Mouse (Mus musculus) midbrain, embryonic 14.5 days (tissue): ENCODE data around the gene Hoxa5. TPM values are rescaled to one million over a fixed set of nuclear protein-coding genes. Genes with fewer than 3 reads are reported as not detected.
A peak's percentile ranks its signal among the peaks of the same experiment; 100 is the strongest.

Experiments used
- ATAC-seq: fragments of 200-750 bp; cut with Nextera tagmentation; 2 replicates; pipeline ENCODE4 v1.8.0; 2017; ENCODE audit warnings: moderate number of reproducible peaks, moderate library complexity; ENCODE audit not compliant: low FRiP score, low TSS enrichment
- DNase-seq: peaks from one replicate; pipeline ENCODE4 v3.0.0-alpha.2; 2015
- H3K27ac ChIP-seq: fragments of 300-500 bp; sonication (generic); replicated peaks from 2 replicates; pipeline ENCODE4 v1.5.1; 2014; ENCODE audit warnings: mild to moderate bottlenecking, low read depth, low read length, moderate library complexity
- H3K27me3 ChIP-seq: fragments of 300-500 bp; sonication (generic); 2 replicates; pipeline ENCODE4 v1.6.1; 2014; ENCODE audit warnings: low read length, control low read depth, mixed read lengths; ENCODE audit not compliant: control insufficient read depth, insufficient read depth
- H3K36me3 ChIP-seq: fragments of 300-500 bp; sonication (generic); 2 replicates; pipeline ENCODE4 v1.6.1; 2014; ENCODE audit warnings: low read length, control low read depth; ENCODE audit not compliant: control insufficient read depth, insufficient read depth
- H3K4me1 ChIP-seq: fragments of 300-500 bp; sonication (generic); 2 replicates; pipeline ENCODE4 v1.6.1; 2014; ENCODE audit warnings: mild to moderate bottlenecking, antibody characterized with exemption, low read length, control low read depth; ENCODE audit not compliant: control insufficient read depth, insufficient read depth
- H3K4me2 ChIP-seq: fragments of 300-500 bp; sonication (generic); 2 replicates; pipeline ENCODE4 v1.6.1; 2014; ENCODE audit warnings: mild to moderate bottlenecking, low read length, moderate library complexity
- H3K4me3 ChIP-seq: fragments of 300-500 bp; sonication (generic); replicated peaks from 2 replicates; pipeline ENCODE4 v1.5.1; 2014; ENCODE audit warnings: low read depth, low read length
- H3K9ac ChIP-seq: fragments of 300-500 bp; sonication (generic); replicated peaks from 2 replicates; pipeline ENCODE4 v1.6.1; 2014; ENCODE audit warnings: mild to moderate bottlenecking, low read length, moderate library complexity
- H3K9me3 ChIP-seq: fragments of 300-500 bp; sonication (generic); 2 replicates; pipeline ENCODE4 v1.6.1; 2016; ENCODE audit warnings: low read length, control low read depth, mixed read lengths; ENCODE audit not compliant: control insufficient read depth
- WGBS: fragments of 180-500 bp; shearing (Covaris S2); extraction: QIAGEN DNeasy Blood & Tissue Kit; methylation state at CpG from one replicate; pipeline ENCODE4 v1.1.7; 2014; 5-methylcytosine and 5-hydroxymethylcytosine counted together
- polyA plus RNA-seq: library from polyadenylated mRNA; unstranded; fragments of >200 nt; fragmentation: Nextera tagmentation; extraction: Ambion mirVana; gene quantifications from 2 replicates; pipeline ENCODE4 v1.2.1, GENCODE M21; 2014

Hoxa5 gene
- polyA plus RNA-seq, 1 experiment from 2014 or later, result not detected

GRCm38 (mm10) chr6:52218643-52219215, 14.3 kb upstream of the Hoxa5 start:
- H3K4me2 ChIP-seq, result no peak overlapping the region
- H3K4me1 ChIP-seq, result 0 out of 2 replicates have a peak, but pooled peaks cover 3% of the 10 kb centered on the region
- no peak for DNase-seq
- H3K27ac ChIP-seq, result no peak overlapping the region
- ATAC-seq, result no peak
- no peak overlapping the region for H3K9ac ChIP-seq
- WGBS, result 5% methylated on average over 14 of the region's 14 CpGs
- no peak overlapping the region for H3K4me3 ChIP-seq
- H3K27me3 ChIP-seq, result peaks cover 98% of the 10 kb centered on the region
- no peaks in the 10 kb centered on the region for H3K9me3 ChIP-seq
- no peaks in the 10 kb centered on the region for H3K36me3 ChIP-seq

GRCm38 (mm10) chr6:52217895-52218642, 13.7 kb upstream of the Hoxa5 start:
- DNase-seq (no peak), ATAC-seq (no peak)
- Histone ChIP-seq H3K9me3 (no peaks in the 10 kb centered on the region), H3K27ac (no peak overlapping the region), H3K4me1 (0 out of 2 replicates have a peak, but pooled peaks cover 3% of the 10 kb centered on the region), H3K36me3 (no peaks in the 10 kb centered on the region), H3K4me3 (no peak overlapping the region), H3K27me3 (peaks cover 98% of the 10 kb centered on the region), H3K9ac (no peak overlapping the region), H3K4me2 (no peak overlapping the region)
- 4% methylated on average over 23 of the region's 23 CpGs for WGBS

- Histone ChIP-seq H3K27me3 (peaks cover 98% of the 10 kb centered on the region), H3K4me1 (0 out of 2 replicates have a peak, but pooled peaks cover 3% of the 10 kb centered on the region), H3K36me3 (no peaks in the 10 kb centered on the region), H3K4me2 (peak overlapping the region; percentile 28), H3K4me3 (peak overlapping the region; percentile 15; the same call in 1 of the 2 replicates), H3K9ac (no peak overlapping the region), H3K27ac (no peak overlapping the region), H3K9me3 (no peaks in the 10 kb centered on the region)
- ATAC-seq (no peak), DNase-seq (no peak)
- WGBS, result under 1% methylated on average over 25 of the region's 25 CpGs
These were observed 13.0 kb upstream of the Hoxa5 start for GRCm38 (mm10) chr6:52217459-52217768.

GRCm38 (mm10) chr6:52216691-52217458, 12.5 kb upstream of the Hoxa5 start:
- Histone ChIP-seq H3K4me1 (0 out of 2 replicates have a peak, but pooled peaks cover 3% of the 10 kb centered on the region), H3K36me3 (no peaks in the 10 kb centered on the region), H3K4me2 (peak overlapping the region; percentile 28), H3K9me3 (no peaks in the 10 kb centered on the region), H3K4me3 (peak overlapping the region; percentile 15; the same call in 1 of the 2 replicates), H3K27me3 (peaks cover 98% of the 10 kb centered on the region), H3K9ac (no peak overlapping the region), H3K27ac (no peak overlapping the region)
- WGBS, result 2% methylated on average over 60 of the region's 60 CpGs
- DNase-seq, result no peak
- ATAC-seq, result no peak

- Histone ChIP-seq H3K4me3 (no peak overlapping the region), H3K9ac (no peak overlapping the region), H3K27me3 (peaks cover 99% of the 10 kb centered on the region), H3K9me3 (no peaks in the 10 kb centered on the region), H3K4me1 (0 out of 2 replicates have a peak, but pooled peaks cover 3% of the 10 kb centered on the region), H3K36me3 (no peaks in the 10 kb centered on the region), H3K27ac (no peak overlapping the region), H3K4me2 (no peak overlapping the region)
- 2% methylated on average over 30 of the region's 30 CpGs for WGBS
- no peak for DNase-seq
- no peak for ATAC-seq
These were observed 11.6 kb upstream of the Hoxa5 start for GRCm38 (mm10) chr6:52215771-52216535.

GRCm38 (mm10) chr6:52215070-52215469, 10.7 kb upstream of the Hoxa5 start:
- no peaks in the 10 kb centered on the region for H3K36me3 ChIP-seq
- peaks cover 98% of the 10 kb centered on the region for H3K27me3 ChIP-seq
- 11% methylated on average over 3 of the region's 3 CpGs for WGBS
- DNase-seq (no peak), ATAC-seq (no peak)
- H3K4me1 ChIP-seq, result 0 out of 2 replicates have a peak, but pooled peaks cover 3% of the 10 kb centered on the region
- H3K4me3 ChIP-seq, result no peak overlapping the region
- no peak overlapping the region for H3K9ac ChIP-seq
- no peak overlapping the region for H3K4me2 ChIP-seq
- no peaks in the 10 kb centered on the region for H3K9me3 ChIP-seq
- no peak overlapping the region for H3K27ac ChIP-seq

DNA sequence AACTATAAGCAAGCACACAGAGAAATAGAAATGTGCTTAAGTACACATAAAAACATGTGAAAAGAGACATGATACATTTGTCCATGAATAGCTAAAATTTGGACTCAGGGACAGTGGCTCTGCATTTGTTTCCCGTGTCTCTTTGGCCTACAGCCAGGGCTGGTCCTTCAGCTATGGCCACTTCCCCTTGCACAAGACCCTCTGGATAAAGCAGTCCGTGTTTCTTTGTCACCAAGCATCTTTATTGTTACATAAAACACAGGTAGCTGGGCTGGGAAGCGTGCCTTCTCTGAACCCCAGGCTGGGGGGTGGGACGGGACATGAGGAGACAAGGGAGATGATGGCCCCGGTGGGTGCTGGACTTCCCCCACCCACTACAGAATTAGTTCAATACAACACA, 9.9 kb upstream of the Hoxa5 start:
- H3K36me3 ChIP-seq, result no peaks in the 10 kb centered on the region
- 13% methylated on average over 5 of the region's 5 CpGs for WGBS
- ATAC-seq, result no peak
- no peak overlapping the region for H3K4me2 ChIP-seq
- H3K27me3 ChIP-seq, result peaks cover 98% of the 10 kb centered on the region
- DNase-seq, result no peak
- no peak overlapping the region for H3K27ac ChIP-seq
- 0 out of 2 replicates have a peak, but pooled peaks cover 3% of the 10 kb centered on the region for H3K4me1 ChIP-seq
- H3K9ac ChIP-seq, result no peak overlapping the region
- no peaks in the 10 kb centered on the region for H3K9me3 ChIP-seq
- no peak overlapping the region for H3K4me3 ChIP-seq
